Mouse (Mus musculus) liver, postnatal 0 days (tissue): ENCODE measurements around the gene Gamt.

Experiments
- CTCF ChIP-seq: sonication (generic); IDR thresholded peaks from 2 replicates; pipeline ENCODE4 v1.5.1; 2016; ENCODE audit warnings: antibody characterized with exemption, low read depth
- EP300 ChIP-seq: IDR thresholded peaks from 2 replicates; pipeline ENCODE4 v1.6.1; 2016; ENCODE audit warnings: antibody characterized with exemption, low read depth, mild to moderate bottlenecking

DNA sequence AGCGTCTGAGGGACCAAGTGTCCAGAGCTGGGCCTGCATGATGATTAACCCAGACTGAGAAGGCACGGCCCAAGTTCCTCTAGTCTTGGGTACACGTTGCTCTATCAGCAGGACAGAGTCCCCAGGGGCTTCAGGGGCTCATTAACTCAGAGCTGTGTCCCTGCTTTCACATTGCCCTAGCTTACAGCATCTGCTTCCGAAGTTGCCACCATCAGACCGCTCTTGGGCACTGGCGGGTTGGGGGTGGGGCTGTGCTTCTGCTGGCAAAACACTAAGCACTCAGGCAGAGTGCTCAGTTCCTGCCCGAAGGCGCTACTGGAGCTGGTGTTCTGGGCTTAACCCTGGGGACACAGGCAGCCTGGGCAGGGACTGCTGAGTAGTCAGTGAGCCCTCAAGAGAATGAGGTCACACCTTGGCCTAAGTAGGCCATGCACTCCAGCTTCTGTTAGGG lies 21.1 kb upstream of the Gamt start:
- TF ChIP-seq CTCF (no peak), EP300 (no peak)
